Mouse (Mus musculus) kidney, postnatal 25 days (tissue): ENCODE data around the gene Ankrd1.

Source experiments
- DNase-seq, 2 experiments: peaks; one replicate each; pipeline ENCODE4 v3.0.0; 2021; ENCODE audit warnings: mixed read lengths in 2 of 2

The Ankrd1 gene

GRCm38 (mm10) chr19:36119783-36120471, at the start of gene Ankrd1:
Gene Ankrd1, minus strand, starts transcription at chr19:36120099.
- no peak for DNase-seq

DNA sequence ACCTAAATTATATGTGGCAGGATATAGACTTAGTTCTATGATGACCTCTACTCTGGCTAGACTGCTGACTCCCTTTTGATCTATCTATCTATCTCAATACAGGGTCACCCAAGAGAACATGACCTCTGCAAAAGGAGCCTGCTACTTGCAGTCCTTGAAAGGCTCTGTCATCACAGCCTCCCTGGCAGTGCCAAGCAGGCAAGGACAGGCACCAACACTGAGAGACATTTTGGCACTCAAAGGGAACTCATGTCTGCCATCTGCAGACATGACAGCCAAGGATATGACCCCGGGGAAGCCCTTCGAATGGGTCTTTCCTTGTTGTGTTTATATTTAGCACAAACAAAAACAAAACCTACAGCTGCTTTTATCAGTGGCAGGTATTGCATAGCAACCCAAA, 49.2 kb upstream of the Ankrd1 start:
- DNase-seq, result no peak

DNA sequence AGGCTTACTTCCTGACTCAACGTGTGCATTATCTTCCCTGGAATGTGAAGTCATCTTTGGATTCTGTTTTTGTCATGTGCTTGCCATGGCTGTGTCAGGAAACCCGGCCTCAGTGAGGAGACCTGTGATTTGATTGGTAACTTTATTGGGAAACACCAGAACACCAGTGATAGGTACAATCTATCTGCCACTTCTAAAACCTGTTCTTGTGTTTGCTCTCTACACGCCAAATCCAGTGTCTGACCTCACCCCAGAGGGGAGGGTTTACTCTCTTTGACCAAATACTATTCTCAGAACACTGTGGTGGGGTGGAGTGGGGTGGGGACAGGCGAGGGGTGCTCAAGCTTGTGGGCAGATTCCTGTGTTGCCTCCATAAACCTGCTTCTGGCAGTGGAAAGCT, 48.2 kb upstream of the Ankrd1 start:
- no peak for DNase-seq

DNA sequence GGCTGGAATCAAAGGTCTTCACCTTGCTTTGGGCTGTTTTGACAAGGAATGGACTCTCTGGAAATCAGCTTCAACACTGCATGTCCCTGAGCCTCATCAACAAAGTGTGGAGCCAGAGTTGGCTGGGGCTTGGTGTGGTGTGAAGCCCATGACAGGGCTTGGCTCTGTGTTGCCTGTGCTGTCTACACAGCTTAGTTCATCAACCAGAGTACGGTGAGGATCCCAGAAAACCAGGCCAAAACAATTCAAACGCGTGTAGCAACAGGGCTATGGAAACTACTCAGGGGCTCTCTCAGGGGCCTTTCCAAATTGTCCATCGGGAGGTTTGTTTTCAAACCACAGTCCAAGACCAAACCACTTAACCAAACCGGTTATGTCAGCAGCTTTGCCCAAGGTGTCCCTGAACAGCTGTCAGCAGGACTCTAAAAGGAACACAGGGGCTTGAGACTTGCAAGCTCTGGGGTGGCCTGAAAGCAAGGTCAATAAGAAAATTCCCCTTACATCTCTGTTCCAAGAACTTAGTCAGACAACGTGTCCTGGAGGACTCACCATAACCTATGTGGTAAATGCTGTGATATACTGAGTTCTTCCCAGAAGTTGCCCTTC, 47.5 kb upstream of the Ankrd1 start:
- no peak for DNase-seq

GRCm38 (mm10) chr19:36166401-36167160, 46.7 kb upstream of the Ankrd1 start:
- no peak for DNase-seq

- no peak for DNase-seq
Observed at GRCm38 (mm10) chr19:36165351-36165750, 45.5 kb upstream of the Ankrd1 start.

DNA sequence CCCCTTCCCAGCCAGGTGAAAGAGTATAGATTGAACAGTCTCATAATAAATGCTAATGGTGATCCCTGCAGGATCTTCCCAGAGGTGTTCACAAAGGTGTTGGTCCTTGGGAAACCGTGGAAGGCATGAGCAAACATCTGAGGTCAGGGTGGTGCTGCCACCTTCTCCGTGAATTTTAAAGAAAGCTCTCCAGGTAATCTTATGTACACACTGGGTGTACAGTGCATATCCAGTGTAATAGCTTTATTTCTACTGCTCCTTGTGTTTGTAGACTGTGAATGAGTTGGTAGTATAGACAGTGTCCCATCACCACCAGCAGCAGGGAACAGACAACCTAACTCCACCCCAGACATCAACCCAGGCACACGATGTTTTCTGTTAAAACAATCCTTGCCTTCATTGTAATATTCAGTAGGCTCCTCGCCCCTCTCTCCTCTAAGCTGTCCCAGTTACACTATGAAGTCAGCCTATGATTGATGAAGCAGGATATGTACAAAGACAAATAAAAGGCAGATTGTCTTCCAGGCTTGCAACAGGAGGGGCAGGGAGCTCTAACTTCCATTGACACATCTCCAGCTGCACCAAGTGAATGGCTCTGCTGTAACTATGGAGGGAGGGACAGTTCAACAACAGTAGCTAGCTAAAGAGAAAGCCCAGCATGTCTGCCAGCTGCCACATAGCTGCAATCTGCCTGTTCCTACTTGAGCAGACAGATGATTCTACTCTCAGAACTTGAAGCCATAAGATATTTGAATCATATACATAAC, 30.5 kb upstream of the Ankrd1 start:
- no peak for DNase-seq

- DNase-seq, result no peak
Observed at GRCm38 (mm10) chr19:36148578-36148977, 28.7 kb upstream of the Ankrd1 start.

DNA sequence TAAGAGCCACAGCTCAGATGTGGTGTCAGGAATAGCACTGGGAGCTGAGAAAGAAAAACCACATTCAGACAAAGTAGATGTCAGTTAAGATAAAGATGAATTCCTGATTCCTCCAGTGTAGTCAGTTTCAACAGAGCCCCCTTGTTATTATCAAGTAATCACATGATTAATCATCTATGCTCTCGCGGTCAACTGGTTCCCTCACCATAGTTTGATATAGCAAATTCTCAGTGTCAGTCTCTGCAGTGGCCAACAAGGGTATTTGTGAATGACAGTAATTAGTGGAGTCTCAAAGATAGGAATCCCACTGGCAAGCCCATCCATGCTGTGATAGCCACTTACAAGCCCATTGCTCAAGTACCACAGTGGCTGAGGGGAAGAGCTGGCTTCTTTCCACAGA, 23.7 kb upstream of the Ankrd1 start:
- no peak for DNase-seq

GRCm38 (mm10) chr19:36133731-36134130, 13.8 kb upstream of the Ankrd1 start:
- DNase-seq, result no peak

- DNase-seq, result no peak
Observed at GRCm38 (mm10) chr19:36133064-36133463, 13.2 kb upstream of the Ankrd1 start.

DNA sequence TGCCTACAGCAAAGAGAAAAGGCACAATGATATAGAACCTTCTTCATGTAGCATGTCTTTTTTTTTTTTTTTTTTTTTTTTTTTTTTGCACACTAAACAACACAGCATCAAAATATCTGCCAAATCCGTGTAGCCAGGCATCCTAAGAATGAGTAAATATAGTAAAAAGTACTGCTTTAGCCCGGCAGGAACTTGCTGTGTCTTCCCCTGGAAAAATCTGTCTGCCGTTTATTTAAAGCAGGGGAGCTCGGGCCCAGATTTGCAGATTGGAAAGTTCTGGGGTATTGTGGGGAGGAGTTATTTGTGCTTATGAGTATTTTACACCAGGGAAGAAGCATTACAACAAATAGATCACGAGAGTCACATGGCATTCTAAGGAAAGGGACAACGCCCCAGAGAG, 12.1 kb upstream of the Ankrd1 start:
- DNase-seq, result no peak

DNA sequence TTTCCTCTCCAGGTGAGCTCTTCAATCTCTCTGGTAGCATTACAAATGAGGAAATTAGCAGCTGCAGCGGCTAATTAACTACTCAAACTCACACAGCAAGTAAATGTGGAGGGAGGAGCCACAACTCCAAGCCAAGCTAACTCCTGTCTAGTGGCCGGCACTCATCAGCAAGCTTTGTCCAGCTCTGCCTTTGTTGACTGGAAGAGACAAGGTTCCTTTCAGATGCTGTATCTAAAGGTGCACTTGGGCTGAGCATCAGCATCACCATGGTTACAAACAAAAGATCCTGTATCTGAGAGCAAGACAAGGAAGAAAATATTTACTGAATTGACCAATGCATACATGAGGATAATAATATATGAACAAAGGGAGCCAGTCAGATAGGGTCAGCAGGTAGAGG, 10.3 kb upstream of the Ankrd1 start:
- DNase-seq, result no peak

- DNase-seq, result peak in 1 of 2 experiments; percentile 38
Observed at GRCm38 (mm10) chr19:36129643-36130042, 9.7 kb upstream of the Ankrd1 start.

GRCm38 (mm10) chr19:36129213-36129612, 9.3 kb upstream of the Ankrd1 start:
- DNase-seq, result peak; percentile 34 to 47

GRCm38 (mm10) chr19:36128440-36128839, 8.5 kb upstream of the Ankrd1 start:
- no peak for DNase-seq

DNA sequence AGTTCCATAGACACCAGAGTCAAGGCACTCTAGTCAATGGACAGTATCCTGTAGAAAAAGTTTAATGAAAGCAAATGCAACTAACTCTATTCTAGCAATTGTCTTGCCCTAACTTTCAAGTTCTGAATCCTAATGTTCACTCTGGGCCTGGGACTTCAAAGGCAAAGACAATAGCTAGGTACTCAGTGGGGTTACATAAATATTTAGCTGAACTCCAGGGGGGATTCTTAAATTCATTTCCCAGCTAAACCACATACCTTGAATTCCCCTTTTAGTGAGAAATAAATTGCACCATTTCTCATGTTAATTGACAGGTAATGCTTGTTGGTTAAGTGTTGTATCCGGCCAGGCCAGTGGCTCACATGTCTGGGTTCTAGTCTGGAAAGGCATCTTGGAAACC, 4.3 kb upstream of the Ankrd1 start:
- no peak for DNase-seq

GRCm38 (mm10) chr19:36119219-36119618, 680 bp downstream of the Ankrd1 start:
- DNase-seq, result no peak

- no peak for DNase-seq
Observed at GRCm38 (mm10) chr19:36116185-36116584, 3.7 kb downstream of the Ankrd1 start.

- no peak for DNase-seq
Observed at GRCm38 (mm10) chr19:36112007-36112406, 7.9 kb downstream of the Ankrd1 start.

- DNase-seq, result peak in 1 of 2 experiments; percentile 5
Observed at GRCm38 (mm10) chr19:36111054-36111895, 8.6 kb downstream of the Ankrd1 start.

GRCm38 (mm10) chr19:36110465-36110864, 9.4 kb downstream of the Ankrd1 start:
- no peak for DNase-seq
